Mouse (Mus musculus): ENCODE measurements around the gene Hdac7. TPM values are rescaled to one million over a fixed set of nuclear protein-coding genes. Genes with fewer than 3 reads are reported as not detected.

Hdac7 gene
- total RNA-seq (2023) = 142 TPM

DNA sequence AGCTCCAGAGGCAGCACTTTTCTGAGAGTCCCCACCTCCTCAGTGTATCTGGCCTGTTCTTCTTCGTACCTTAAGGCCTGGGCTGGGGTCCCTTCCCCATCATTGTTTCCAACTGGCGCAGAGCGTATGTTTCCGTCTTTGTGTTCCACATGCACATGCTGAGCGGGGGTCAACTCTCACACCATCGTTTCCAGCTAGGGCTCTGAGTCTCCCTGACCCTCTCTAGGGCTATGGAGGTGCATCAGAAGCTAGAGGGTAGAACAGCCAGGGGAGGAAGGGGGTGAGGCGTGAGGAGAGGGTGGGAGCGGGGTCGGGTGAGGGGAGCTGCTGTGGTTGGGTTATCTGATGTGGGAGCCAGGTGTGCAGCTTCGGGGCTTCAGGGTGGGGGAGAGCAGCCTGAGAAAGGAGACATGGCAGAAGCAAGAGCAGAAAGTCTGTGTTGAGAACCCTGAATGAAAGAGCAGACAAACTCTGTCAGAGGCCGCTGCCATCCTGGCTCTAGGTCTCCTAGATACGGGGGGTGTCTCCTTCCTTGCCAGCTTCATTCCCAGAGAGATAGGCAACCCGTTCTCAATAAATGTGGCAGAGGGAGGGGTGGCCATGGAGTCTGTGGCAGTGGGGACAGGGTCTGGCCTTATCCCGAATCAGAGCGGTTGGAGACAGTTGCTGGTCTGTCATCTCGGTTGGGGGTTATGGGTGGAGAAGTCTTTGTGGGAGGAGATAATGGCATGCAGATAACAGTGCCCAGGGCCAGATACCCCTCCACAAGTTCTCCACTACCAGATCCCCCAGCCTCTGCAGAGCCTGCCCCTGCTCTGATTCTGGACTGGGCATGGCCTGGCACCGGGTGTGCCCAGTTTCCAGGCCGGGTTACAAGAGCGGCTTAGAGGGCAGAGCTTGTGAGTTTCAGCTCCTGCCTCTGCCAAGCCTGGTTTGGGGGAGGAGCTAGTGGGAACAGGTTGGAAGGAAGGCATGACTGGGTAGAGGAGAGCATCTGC is at the start of gene Hdac7:
Hdac7 (minus strand) TSS at position 466 of the 998 bp plus-strand sequence.

DNA sequence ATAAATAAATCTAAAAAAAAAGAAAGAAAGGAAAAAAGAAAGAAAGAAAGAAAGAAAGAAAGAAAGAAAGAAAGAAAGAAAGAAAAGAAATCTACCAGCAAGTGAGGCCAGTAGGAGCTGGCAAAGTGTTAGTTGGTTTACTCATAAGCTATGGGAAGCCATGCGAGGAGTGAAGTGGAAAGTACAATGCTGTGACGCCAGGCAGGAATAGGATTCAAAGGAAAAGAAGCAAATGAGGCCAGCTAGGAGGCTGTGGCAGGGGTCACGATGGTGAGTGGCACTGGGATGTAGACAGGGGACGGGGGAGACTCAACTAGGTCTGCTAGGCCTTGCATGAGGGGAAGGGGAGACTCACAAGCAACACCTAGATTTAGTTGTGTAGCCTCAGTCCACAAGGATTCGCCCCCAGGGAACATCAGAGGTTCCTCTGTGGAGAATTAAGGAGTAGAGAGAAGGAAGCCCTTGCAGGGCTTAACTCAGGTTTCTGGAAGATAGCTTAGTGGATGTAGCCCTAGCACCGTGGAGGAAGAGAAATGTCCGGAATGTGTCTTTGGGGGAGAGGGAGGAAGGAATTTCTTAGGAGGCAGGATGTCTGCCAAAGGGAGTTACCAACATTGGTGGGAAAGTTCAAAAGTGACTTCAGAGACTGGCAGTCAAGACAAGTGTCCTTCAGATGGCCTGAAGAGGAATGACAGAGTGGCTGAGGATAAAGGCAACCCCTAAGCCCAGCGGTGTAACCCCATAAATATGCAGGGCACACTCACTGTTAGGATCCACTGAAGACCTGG is 65.8 kb downstream of the Hdac7 start, which contains the start of gene Slc48a1:
Slc48a1 (plus strand) TSS at position 210 of the 788 bp plus-strand sequence.

DNA sequence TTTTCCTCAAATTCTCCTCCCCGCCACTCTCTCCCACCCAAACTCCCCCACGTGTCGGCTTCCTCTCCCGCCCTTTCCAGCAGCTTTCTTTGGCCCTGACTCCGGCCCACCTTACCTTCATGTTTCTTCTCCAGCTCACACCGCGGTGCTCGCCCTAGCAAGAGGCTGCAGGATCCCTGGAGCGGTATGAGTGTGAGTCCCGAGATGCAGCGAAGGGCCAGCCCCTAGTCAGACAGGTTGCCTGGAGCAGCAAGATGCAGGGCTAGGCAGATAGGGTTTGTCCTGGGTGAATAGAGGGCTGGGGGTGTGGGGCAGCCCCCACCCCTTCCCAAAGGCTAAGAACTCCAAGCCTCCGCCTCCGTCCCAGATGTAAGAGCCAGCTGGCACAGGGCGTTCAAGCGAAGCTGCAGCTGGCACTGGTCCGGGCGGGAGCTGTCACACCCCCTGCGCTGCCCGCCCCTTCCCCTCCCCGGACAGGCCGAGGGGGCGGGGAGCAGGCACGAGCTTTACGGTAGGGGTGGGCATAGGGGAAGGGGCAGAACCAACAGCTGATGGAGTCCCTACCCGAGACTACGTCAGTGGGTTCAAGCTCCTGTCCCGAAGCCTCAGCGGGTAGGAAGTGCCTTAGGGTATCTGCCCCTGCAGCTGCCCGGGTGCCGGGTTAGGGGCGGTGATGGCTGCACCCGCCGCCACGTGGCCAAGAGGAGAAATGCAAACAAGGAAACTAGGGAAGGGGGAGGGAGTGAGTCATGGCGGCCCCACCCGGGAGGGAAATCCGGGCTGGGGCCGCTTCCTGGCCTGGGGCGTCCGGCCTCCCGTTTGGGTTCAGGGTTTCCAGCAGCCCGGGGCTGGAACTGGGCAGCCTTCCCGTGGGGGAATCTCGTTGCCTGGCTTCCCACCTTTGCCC is 76.8 kb downstream of the Hdac7 start, which contains the start of gene Rapgef3:
Rapgef3 (minus strand) TSS at position 693 of the 907 bp plus-strand sequence.

Other genes starting within 250 kb of the Hdac7 start
- 19.2 TPM for gene Rpap3, start 138.7 kb downstream of the Hdac7 start, total RNA-seq (2023)
- gene Endou, start 113.2 kb downstream of the Hdac7 start, total RNA-seq (2023) = 0.47 TPM
- gene Rapgef3, start 76.5 kb downstream of the Hdac7 start, total RNA-seq (2023) = 2.7 TPM
- 24.7 TPM for gene Slc48a1, start 66.0 kb downstream of the Hdac7 start, total RNA-seq (2023)
- 0.89 TPM for gene Vdr, start 66.1 kb upstream of the Hdac7 start, total RNA-seq (2023)
- gene Tmem106c, start 119.7 kb upstream of the Hdac7 start, total RNA-seq (2023) = 17.4 TPM
- 0.59 TPM for gene Col2a1, start 160.2 kb upstream of the Hdac7 start, total RNA-seq (2023)
- gene Pfkm, start 248.1 kb upstream of the Hdac7 start, total RNA-seq (2023) = 14.6 TPM
- gene Senp1, start 249.2 kb upstream of the Hdac7 start, total RNA-seq (2023) = 49.2 TPM